Mouse (Mus musculus) forelimb bud, embryonic 11.5 days (tissue): ENCODE results near the gene Srp68.
"Not testable (repeated sequence)": the region's sequence is repeated elsewhere in the genome, so short reads cannot be mapped to it uniquely, and the experiment has no call there.

ENCODE experiments used
- DNase-seq: peaks from one replicate; pipeline ENCODE4 v3.0.0-alpha.2; 2012; ENCODE audit warnings: low read depth, low spot score

The Srp68 gene

GRCm38 (mm10) chr11:116282912-116283521 lies 9.0 kb upstream of the Srp68 start:
- DNase-seq: no peak

- no peak for DNase-seq
These were observed 8.1 kb upstream of the Srp68 start for GRCm38 (mm10) chr11:116282089-116282488.

- DNase-seq: no peak
These were observed 7.7 kb upstream of the Srp68 start for GRCm38 (mm10) chr11:116281671-116282070.

- no peak for DNase-seq
These were observed 7.0 kb upstream of the Srp68 start, which contains the start of gene Galr2 for GRCm38 (mm10) chr11:116280751-116281663. TSS of gene Galr2 (plus strand) at chr11:116280939.

GRCm38 (mm10) chr11:116277184-116277583 lies 3.2 kb upstream of the Srp68 start:
- DNase-seq: not testable (repeated sequence)

GRCm38 (mm10) chr11:116273469-116274044 lies 460 bp downstream of the Srp68 start:
- no peak for DNase-seq

- DNase-seq: no peak
These were observed 1.2 kb downstream of the Srp68 start for GRCm38 (mm10) chr11:116272589-116273468.

- DNase-seq: no peak
These were observed 4.5 kb downstream of the Srp68 start for GRCm38 (mm10) chr11:116269560-116269959.

GRCm38 (mm10) chr11:116268313-116268712 lies 5.7 kb downstream of the Srp68 start:
- no peak for DNase-seq

- DNase-seq: no peak
These were observed 6.4 kb downstream of the Srp68 start for GRCm38 (mm10) chr11:116267637-116268036.

- no peak for DNase-seq
These were observed 8.2 kb downstream of the Srp68 start for GRCm38 (mm10) chr11:116265850-116266249.

GRCm38 (mm10) chr11:116265352-116265751 lies 8.7 kb downstream of the Srp68 start:
- DNase-seq: no peak

GRCm38 (mm10) chr11:116260259-116260658 lies 13.8 kb downstream of the Srp68 start:
- no peak for DNase-seq

GRCm38 (mm10) chr11:116259461-116259860 lies 14.6 kb downstream of the Srp68 start:
- no peak for DNase-seq

GRCm38 (mm10) chr11:116255982-116256675 lies 17.9 kb downstream of the Srp68 start:
- no peak for DNase-seq

GRCm38 (mm10) chr11:116255090-116255981 lies 18.7 kb downstream of the Srp68 start:
- no peak for DNase-seq

- DNase-seq: no peak
These were observed 19.4 kb downstream of the Srp68 start for GRCm38 (mm10) chr11:116254627-116255026.

- DNase-seq: no peak
These were observed 20.9 kb downstream of the Srp68 start for GRCm38 (mm10) chr11:116253076-116253600.

- DNase-seq: no peak
These were observed 23.1 kb downstream of the Srp68 start for GRCm38 (mm10) chr11:116250898-116251297.
